Mouse (Mus musculus) MEL (cell line): ENCODE data around the gene Majin. TPM values are rescaled to one million over a fixed set of nuclear protein-coding genes. Genes with fewer than 3 reads are reported as not detected.

Experiments
- DNase-seq: peaks from one replicate; pipeline ENCODE4 v3.0.0; 2011; ENCODE audit warnings: low read depth, low spot score
- H3K27ac ChIP-seq: 2 replicates; pipeline ENCODE4 v1.5.1; 2012; ENCODE audit warnings: low read depth, mild to moderate bottlenecking, control low read depth, low read length, moderate library complexity; ENCODE audit not compliant: control insufficient read depth
- H3K27me3 ChIP-seq, 2 experiments: fragments of 150-350 bp in 1 of 2; sonication (generic) in 1 of 2; 2 replicates each; pipeline ENCODE4 v1.6.1; 2012; ENCODE audit warnings: low read length in 2 of 2, mild to moderate bottlenecking in 2 of 2, improper control_type of control experiment in 1 of 2, moderate library complexity in 1 of 2; ENCODE audit not compliant: insufficient read depth in 2 of 2, control insufficient read depth in 1 of 2
- H3K36me3 ChIP-seq, 2 experiments: 2 replicates each; pipeline ENCODE4 v1.6.1; 2012 to 2014; ENCODE audit warnings: low read length in 2 of 2, improper control_type of control experiment in 1 of 2, inconsistent platforms in 1 of 2, mild to moderate bottlenecking in 1 of 2; ENCODE audit not compliant: insufficient read depth in 2 of 2, control insufficient read depth in 1 of 2
- H3K4me1 ChIP-seq, 2 experiments: fragments of 150-350 bp in 1 of 2; sonication (generic) in 1 of 2; 2 replicates each; pipeline ENCODE4 v1.6.1; 2012; ENCODE audit warnings: low read length in 2 of 2, improper control_type of control experiment in 1 of 2, mild to moderate bottlenecking in 1 of 2; ENCODE audit not compliant: insufficient read depth in 2 of 2, control insufficient read depth in 1 of 2
- H3K4me3 ChIP-seq, 2 experiments: fragments of 150-350 bp in 1 of 2; sonication (generic) in 1 of 2; 2 replicates each; pipeline ENCODE4 v1.5.1; 2012; ENCODE audit warnings: low read depth in 2 of 2, low read length in 2 of 2, mild to moderate bottlenecking in 2 of 2, moderate library complexity in 2 of 2, control low read depth in 1 of 2, improper control_type of control experiment in 1 of 2; ENCODE audit not compliant: control insufficient read depth in 1 of 2, insufficient read depth in 1 of 2
- H3K79me2 ChIP-seq: 2 replicates; pipeline ENCODE4 v1.6.1; 2012; ENCODE audit warnings: mild to moderate bottlenecking, low read length, moderate library complexity; ENCODE audit not compliant: control insufficient read depth, poor library complexity, insufficient read depth
- H3K9ac ChIP-seq: 2 replicates; pipeline ENCODE4 v1.6.1; 2012; ENCODE audit warnings: low read depth, mild to moderate bottlenecking, control low read depth, low read length, moderate library complexity; ENCODE audit not compliant: control insufficient read depth, poor library complexity, severe bottlenecking
- H3K9me3 ChIP-seq: fragments of 150-350 bp; sonication (generic); replicated peaks from 2 replicates; pipeline ENCODE4 v1.6.1; 2012; ENCODE audit warnings: mild to moderate bottlenecking, low read length, improper control_type of control experiment, moderate library complexity; ENCODE audit not compliant: insufficient read depth
- BHLHE40 ChIP-seq: IDR thresholded peaks from 2 replicates; pipeline ENCODE4 v1.6.1; 2012; ENCODE audit warnings: low read depth, mild to moderate bottlenecking, inconsistent platforms, low read length, improper control_type of control experiment, borderline replicate concordance
- CHD2 ChIP-seq: IDR thresholded peaks from 2 replicates; pipeline ENCODE4 v1.6.1; 2011; ENCODE audit warnings: low read length, improper control_type of control experiment
- ELF1 ChIP-seq: IDR thresholded peaks from 2 replicates; pipeline ENCODE4 v1.6.1; 2014; ENCODE audit warnings: low read depth, mild to moderate bottlenecking, inconsistent platforms, low read length, improper control_type of control experiment, moderate library complexity
- EP300 ChIP-seq, 2 experiments: IDR thresholded peaks; 2 replicates each; pipeline ENCODE4 v1.6.1; 2011; ENCODE audit warnings: improper control_type of control experiment in 2 of 2, low read length in 2 of 2, low read depth in 1 of 2, mild to moderate bottlenecking in 1 of 2
- ETS1 ChIP-seq: IDR thresholded peaks from 2 replicates; pipeline ENCODE4 v1.6.1; 2012; ENCODE audit warnings: low read depth, mild to moderate bottlenecking, inconsistent platforms, low read length, improper control_type of control experiment, moderate library complexity
- GATA1 ChIP-seq: IDR thresholded peaks from 2 replicates; pipeline ENCODE4 v1.6.1; 2011; ENCODE audit warnings: low read depth, low read length, improper control_type of control experiment
- JUND ChIP-seq: IDR thresholded peaks from 2 replicates; pipeline ENCODE4 v1.6.1; 2011; ENCODE audit warnings: low read depth, mild to moderate bottlenecking, improper control_type of control experiment, low read length
- KAT2A ChIP-seq: conservative IDR thresholded peaks from 2 replicates; pipeline ENCODE4 v1.6.1; 2012; ENCODE audit warnings: low read depth, low read length, improper control_type of control experiment, inconsistent platforms
- MAFK ChIP-seq: IDR thresholded peaks from 2 replicates; pipeline ENCODE4 v1.6.1; 2011; ENCODE audit warnings: low read depth, mild to moderate bottlenecking, low read length, improper control_type of control experiment, borderline replicate concordance
- MAX ChIP-seq: IDR thresholded peaks from 2 replicates; pipeline ENCODE4 v1.6.1; 2011; ENCODE audit warnings: low read length, improper control_type of control experiment
- MAZ ChIP-seq: IDR thresholded peaks from 2 replicates; pipeline ENCODE4 v1.6.1; 2012; ENCODE audit warnings: low read depth, mild to moderate bottlenecking, inconsistent platforms, low read length, improper control_type of control experiment
- MYB ChIP-seq: IDR thresholded peaks from 2 replicates; pipeline ENCODE4 v1.6.1; 2011; ENCODE audit warnings: mild to moderate bottlenecking, low read depth, low read length, improper control_type of control experiment
- MYC ChIP-seq: IDR thresholded peaks from 2 replicates; pipeline ENCODE4 v1.6.1; 2011; ENCODE audit warnings: low read depth, mild to moderate bottlenecking, low read length, improper control_type of control experiment, moderate library complexity
- POLR2AphosphoS2 ChIP-seq: IDR thresholded peaks from 2 replicates; pipeline ENCODE4 v1.6.1; 2011; ENCODE audit warnings: low read length, improper control_type of control experiment
- POLR2AphosphoS5 ChIP-seq: IDR thresholded peaks from 2 replicates; pipeline ENCODE4 v1.6.1; 2012; ENCODE audit warnings: low read depth, borderline replicate concordance, mild to moderate bottlenecking, inconsistent platforms, low read length, moderate library complexity, mixed read lengths
- SIN3A ChIP-seq: IDR thresholded peaks from 2 replicates; pipeline ENCODE4 v1.6.1; 2012; ENCODE audit warnings: low read length, improper control_type of control experiment, inconsistent platforms
- SMC3 ChIP-seq: IDR thresholded peaks from 2 replicates; pipeline ENCODE4 v1.6.1; 2011; ENCODE audit warnings: low read depth, low read length, improper control_type of control experiment
- UBTF ChIP-seq: IDR thresholded peaks from 2 replicates; pipeline ENCODE4 v1.6.1; 2012; ENCODE audit warnings: low read depth, mild to moderate bottlenecking, inconsistent platforms, low read length, improper control_type of control experiment, moderate library complexity, borderline replicate concordance; ENCODE audit not compliant: insufficient read depth
- ZC3H11A ChIP-seq: IDR thresholded peaks from 2 replicates; pipeline ENCODE4 v1.6.1; 2012; ENCODE audit warnings: low read depth, mild to moderate bottlenecking, inconsistent platforms, low read length, improper control_type of control experiment
- ZKSCAN1 ChIP-seq: IDR thresholded peaks from 2 replicates; pipeline ENCODE4 v1.6.1; 2012; ENCODE audit warnings: low read depth, mild to moderate bottlenecking, inconsistent platforms, low read length, improper control_type of control experiment, moderate library complexity
- ZNF384 ChIP-seq: IDR thresholded peaks from 2 replicates; pipeline ENCODE4 v1.6.1; 2012; ENCODE audit warnings: low read depth, mild to moderate bottlenecking, inconsistent platforms, low read length, improper control_type of control experiment
- polyA plus RNA-seq, 2 experiments: library from polyadenylated mRNA; stranded (reverse) in 1 of 2; unstranded in 1 of 2; fragments of >175 nt in 1 of 2; fragments of >200 nt in 1 of 2; gene quantifications; 2 replicates each; pipeline versions ENCODE4 v1.2.1 to v1.2.4; 2012; ENCODE audit warnings: low replicate concordance in 2 of 2, low read depth in 1 of 2; ENCODE audit not compliant: insufficient read length in 2 of 2, insufficient read depth in 1 of 2, missing spikeins in 1 of 2
- total RNA-seq: library from RNA; depleted of rRNA; stranded (reverse); fragments of 300-350 nt; gene quantifications from 2 replicates; pipeline ENCODE4 v1.2.3, GENCODE M21; 2012

Majin gene
- total and polyA plus RNA-seq, 3 experiments = not detected

GRCm38 (mm10) chr19:6270661-6271060, 86.5 kb downstream of the Majin start (continued):
- TF ChIP-seq MAFK = no peak

- no peak overlapping the region for H3K4me3 ChIP-seq
Observed at GRCm38 (mm10) chr19:6271206-6271605, 87.0 kb downstream of the Majin start.

GRCm38 (mm10) chr19:6272053-6272452, 87.9 kb downstream of the Majin start:
- TF ChIP-seq ZKSCAN1 (no peak), MYB (no peak), JUND (no peak), SMC3 (no peak), MAZ (no peak)
- TF ChIP-seq, all 39 proteins: peak for 0
- no peak overlapping the region for H3K4me3 ChIP-seq
- no peaks in the 10 kb centered on the region for H3K9me3 ChIP-seq
- no peak overlapping the region for H3K27ac ChIP-seq
- peaks cover 0 to 2% of the 10 kb centered on the region in 2 experiments; a peak in 2 of 4 replicates for H3K36me3 ChIP-seq
- no peak overlapping the region for H3K9ac ChIP-seq
- peaks cover 11% of the 10 kb centered on the region for H3K79me2 ChIP-seq
- no peak for DNase-seq
- no peaks in the 10 kb centered on the region for H3K27me3 ChIP-seq
- peaks cover 0 to 7% of the 10 kb centered on the region in 2 experiments; a peak in 2 of 4 replicates for H3K4me1 ChIP-seq

More at GRCm38 (mm10) chr19:6271206-6271605, 87.0 kb downstream of the Majin start:
- no peak overlapping the region for H3K9ac ChIP-seq
- peaks cover 0 to 2% of the 10 kb centered on the region in 2 experiments; a peak in 2 of 4 replicates for H3K36me3 ChIP-seq
- no peak for TF ChIP-seq ELF1
- no peak for TF ChIP-seq KAT2A
- TF ChIP-seq MAX = no peak
- TF ChIP-seq UBTF = no peak
- no peak for TF ChIP-seq BHLHE40
- TF ChIP-seq POLR2AphosphoS2 = no peak
- no peak for TF ChIP-seq CHD2
- H3K79me2 ChIP-seq = peaks cover 6% of the 10 kb centered on the region; the same call in 1 of the 2 replicates
- no peak for DNase-seq
- H3K9me3 ChIP-seq = no peaks in the 10 kb centered on the region
- peaks cover 0 to 7% of the 10 kb centered on the region in 2 experiments; a peak in 2 of 4 replicates for H3K4me1 ChIP-seq
- no peaks in the 10 kb centered on the region for H3K27me3 ChIP-seq
- H3K27ac ChIP-seq = no peak overlapping the region

- TF ChIP-seq BHLHE40 (no peak), ZC3H11A (no peak), GATA1 (no peak), ETS1 (no peak), POLR2AphosphoS5 (no peak), ZNF384 (no peak), POLR2AphosphoS2 (no peak), EP300 (IDR thresholded peaks at IDR 0.05; ENCODE audit: low read depth in 1 of 2, low read length in 2 of 2) (no peak), UBTF (no peak), MYC (no peak), SIN3A (no peak)
- Histone ChIP-seq H3K36me3 (peaks cover 0 to 2% of the 10 kb centered on the region in 2 experiments; a peak in 2 of 4 replicates), H3K9ac (no peak overlapping the region), H3K4me1 (peaks cover 0 to 7% of the 10 kb centered on the region in 2 experiments; a peak in 3 of 4 replicates), H3K4me3 (no peak overlapping the region), H3K27ac (no peak overlapping the region), H3K79me2 (peaks cover 17% of the 10 kb centered on the region), H3K27me3 (no peaks in the 10 kb centered on the region), H3K9me3 (no peaks in the 10 kb centered on the region)
- DNase-seq = no peak
Observed at GRCm38 (mm10) chr19:6272738-6273137, 88.5 kb downstream of the Majin start.
